Mouse (Mus musculus) heart, adult 2 months (tissue): ENCODE measurements at regions not wholly inside any gene's neighbourhood (a gene's known extent, or its start where the extent isn't known, plus 50 kb on each side); places are given as distances from the start of the nearest gene placed in this dataset.

Experiments
- CTCF ChIP-seq: fragments of 200-600 bp; IDR thresholded peaks from 2 replicates; pipeline ENCODE4 v1.8.1; 2022; ENCODE audit warnings: antibody characterized with exemption, mild to moderate bottlenecking, moderate library complexity
- POLR2A ChIP-seq: fragments of 200-500 bp; IDR thresholded peaks from 2 replicates; pipeline ENCODE4 v1.6.1; 2011; ENCODE audit warnings: mild to moderate bottlenecking, low read depth, low read length, control low read depth; ENCODE audit not compliant: insufficient read depth

DNA sequence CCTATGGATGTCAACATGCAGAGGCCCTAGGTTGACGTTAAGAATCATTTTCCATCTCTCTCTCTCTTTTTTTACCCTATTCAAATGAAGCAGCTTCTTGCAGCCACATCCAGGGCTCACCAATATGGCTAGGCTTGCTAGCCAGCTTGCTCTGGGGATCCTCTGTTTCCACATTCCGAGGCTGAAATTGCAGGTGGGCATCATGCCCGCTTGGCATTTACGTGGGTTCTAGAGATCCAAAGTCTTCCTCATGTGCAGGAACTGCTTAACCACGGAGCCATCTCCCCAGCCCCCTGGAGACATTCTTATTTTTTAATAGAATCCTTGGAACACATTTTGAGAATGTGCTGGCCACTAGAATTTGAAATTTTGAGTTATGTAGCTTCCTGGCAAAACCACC lies 592.9 kb upstream of the Fam160b2 start:
- TF ChIP-seq CTCF (no peak), POLR2A (no peak)
